Mouse (Mus musculus): ENCODE results near the gene Sipa1l1. TPM values are rescaled to one million over a fixed set of nuclear protein-coding genes. Genes with fewer than 3 reads are reported as not detected.
"Not testable (repeated sequence)": the region's sequence is repeated elsewhere in the genome, so short reads cannot be mapped to it uniquely, and the experiment has no call there.

The Sipa1l1 gene
- polyA plus RNA-seq, 1 experiment from 2014 or later: 4.3 TPM

GRCm38 (mm10) chr12:82179626-82180025 lies 10.5 kb downstream of the Sipa1l1 start:
- Histone ChIP-seq H3K4me3 (replicated peaks) (no peak overlapping the region), H3K27me3 (no peaks in the 10 kb centered on the region), H3K36me3 (peaks cover 12% of the 10 kb centered on the region; the same call in 1 of the 2 replicates), H3K9me3 (replicated peaks) (no peaks in the 10 kb centered on the region), H3K27ac (no peak overlapping the region), H3K4me2 (no peak overlapping the region), H3K4me1 (replicated peaks) (peaks cover 13% of the 10 kb centered on the region), H3K9ac (no peak overlapping the region)
- no peak for DNase-seq
- no peak for ATAC-seq (ENCODE audit: low read depth)
- WGBS (ENCODE audit: insufficient replicate concordance): 67% methylated on average over 4 of the region's 4 CpGs

DNA sequence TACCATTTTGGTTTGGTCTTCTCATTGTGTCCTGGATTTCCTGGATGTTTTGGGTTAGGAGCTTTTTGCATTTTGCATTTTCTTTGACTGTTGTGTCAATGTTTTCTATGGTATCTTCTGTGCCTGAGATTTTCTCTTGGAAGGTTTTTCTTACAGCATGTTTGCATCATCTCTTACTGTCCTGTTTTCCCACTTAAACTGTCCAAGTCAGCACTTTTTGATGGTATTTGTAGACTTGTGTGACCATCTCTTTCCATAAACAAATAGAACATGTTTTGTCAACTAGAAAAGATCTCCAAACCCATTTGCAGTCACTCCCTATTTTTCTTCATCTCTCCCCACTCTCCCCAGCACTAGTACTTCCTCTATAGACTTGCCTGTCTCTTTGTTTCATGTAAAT lies 17.0 kb downstream of the Sipa1l1 start:
- H3K27ac ChIP-seq; H3K9ac ChIP-seq; H3K4me3 ChIP-seq (replicated peaks); H3K4me2 ChIP-seq; H3K27me3 ChIP-seq; DNase-seq; H3K9me3 ChIP-seq (replicated peaks); ATAC-seq (ENCODE audit: low read depth): not testable (repeated sequence)
- Histone ChIP-seq H3K36me3 (peaks cover 12% of the 10 kb centered on the region; the same call in 1 of the 2 replicates), H3K4me1 (replicated peaks) (peaks cover 45% of the 10 kb centered on the region)

- Histone ChIP-seq H3K9ac (no peak overlapping the region), H3K27ac (no peak overlapping the region), H3K27me3 (no peaks in the 10 kb centered on the region), H3K36me3 (peaks cover 6% of the 10 kb centered on the region; the same call in 1 of the 2 replicates), H3K4me3 (replicated peaks) (no peak overlapping the region), H3K4me2 (no peak overlapping the region), H3K4me1 (replicated peaks) (peaks cover 48% of the 10 kb centered on the region), H3K9me3 (replicated peaks) (no peaks in the 10 kb centered on the region)
- no peak for DNase-seq
- ATAC-seq (ENCODE audit: low read depth): no peak; the same call in 1 of the 2 replicates
- WGBS (ENCODE audit: insufficient replicate concordance): 47% methylated on average over 3 of the region's 3 CpGs
These were observed 17.6 kb downstream of the Sipa1l1 start for GRCm38 (mm10) chr12:82186740-82187139.

DNA sequence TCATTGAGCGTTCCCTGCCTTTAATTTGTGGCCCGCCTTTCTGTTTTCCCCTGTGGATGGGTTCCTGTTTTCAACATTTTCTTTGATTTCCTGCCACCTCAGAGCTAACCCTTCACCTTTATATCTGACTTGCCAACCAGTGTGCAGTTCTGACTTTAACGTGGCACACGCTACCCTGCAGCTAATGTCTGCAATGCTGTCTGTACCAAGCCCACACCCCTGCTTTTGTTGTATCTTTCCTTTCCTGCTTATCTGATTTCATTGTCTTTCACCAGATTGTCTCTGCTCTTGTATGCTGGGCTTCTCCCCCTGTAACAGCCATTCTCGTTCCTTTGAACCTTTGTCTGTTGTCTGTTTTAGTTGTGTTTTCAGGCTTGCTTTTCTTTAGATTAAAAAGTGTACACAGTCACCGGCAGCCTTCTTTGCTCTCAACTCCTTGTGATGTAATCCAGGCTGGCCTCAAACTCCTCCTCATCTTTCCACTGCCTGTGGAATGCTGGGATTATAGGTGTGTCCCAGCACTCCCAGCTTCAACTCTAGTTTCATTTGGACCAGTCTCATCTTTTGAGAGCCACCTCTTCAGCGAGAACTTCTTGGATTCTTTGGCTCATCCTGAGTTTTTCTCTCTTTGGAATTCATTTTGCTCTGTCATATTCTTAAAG lies 18.2 kb downstream of the Sipa1l1 start:
- ATAC-seq (ENCODE audit: low read depth): no peak
- no peak overlapping the region for H3K4me3 ChIP-seq (replicated peaks)
- H3K9ac ChIP-seq: no peak overlapping the region
- H3K9me3 ChIP-seq (replicated peaks): no peaks in the 10 kb centered on the region
- peaks cover 2% of the 10 kb centered on the region; the same call in 1 of the 2 replicates for H3K36me3 ChIP-seq
- no peaks in the 10 kb centered on the region for H3K27me3 ChIP-seq
- no peak overlapping the region for H3K4me2 ChIP-seq
- 51% methylated on average over 7 of the region's 7 CpGs for WGBS (ENCODE audit: insufficient replicate concordance)
- no peak for DNase-seq
- no peak overlapping the region for H3K27ac ChIP-seq
- H3K4me1 ChIP-seq (replicated peaks): peaks cover 51% of the 10 kb centered on the region

GRCm38 (mm10) chr12:82188321-82189075 lies 19.4 kb downstream of the Sipa1l1 start:
- ATAC-seq (ENCODE audit: low read depth): no peak
- Histone ChIP-seq H3K9ac (no peak overlapping the region), H3K9me3 (replicated peaks) (no peaks in the 10 kb centered on the region), H3K4me2 (no peak overlapping the region), H3K36me3 (no peaks in the 10 kb centered on the region), H3K27ac (0 out of 2 replicates have a peak overlapping the region, but pooled peaks have one; percentile 10), H3K4me1 (replicated peaks) (peaks cover 57% of the 10 kb centered on the region), H3K27me3 (no peaks in the 10 kb centered on the region), H3K4me3 (replicated peaks) (no peak overlapping the region)
- WGBS (ENCODE audit: insufficient replicate concordance): 58% methylated on average over 9 of the region's 9 CpGs
- DNase-seq: no peak

- no peak for ATAC-seq (ENCODE audit: low read depth)
These were observed 20.1 kb downstream of the Sipa1l1 start for GRCm38 (mm10) chr12:82189076-82189675.

DNA sequence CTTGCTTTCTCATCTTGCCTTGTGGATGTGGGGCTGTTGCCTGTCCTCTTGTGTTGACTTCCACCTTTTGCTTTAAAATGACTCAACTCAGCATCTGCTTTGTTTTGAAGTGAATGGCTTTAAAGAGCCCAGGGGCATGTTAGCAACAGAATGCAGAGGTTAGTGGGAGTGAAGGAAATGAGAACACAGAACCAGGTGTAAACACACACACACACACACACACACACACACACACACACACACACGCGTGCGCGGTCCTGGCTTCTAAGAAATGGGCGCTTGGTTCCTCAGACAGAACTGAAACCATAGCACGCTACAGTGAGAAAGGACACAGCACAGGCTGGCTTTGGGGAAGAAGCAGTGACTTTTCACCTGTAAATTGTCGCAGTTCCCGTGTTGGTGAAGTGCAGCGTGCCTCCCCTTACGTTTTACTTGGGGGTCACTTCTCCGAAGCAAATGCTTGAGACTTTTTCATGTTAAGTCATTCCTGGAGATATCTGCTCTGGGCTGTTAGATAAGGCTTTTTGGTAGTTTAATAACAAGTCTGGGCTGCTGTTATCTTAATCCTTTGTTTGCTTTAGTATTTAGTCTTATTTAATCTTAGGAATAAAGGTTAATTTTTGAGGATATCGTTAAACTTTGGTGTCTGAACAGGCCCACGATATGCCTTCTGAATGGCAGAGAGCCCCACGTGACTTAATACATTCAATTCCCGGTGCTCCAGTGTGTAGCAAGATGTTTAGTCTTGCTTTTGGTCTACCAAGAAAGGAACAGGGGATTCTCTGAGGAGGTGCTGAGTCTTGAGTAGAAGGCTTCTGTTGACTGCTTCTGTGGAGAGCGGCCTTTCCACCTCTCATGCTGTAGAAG lies 20.8 kb downstream of the Sipa1l1 start:
- H3K4me2 ChIP-seq: peak overlapping the region; percentile 47
- 36% methylated on average over 16 of the region's 16 CpGs for WGBS (ENCODE audit: insufficient replicate concordance)
- H3K9me3 ChIP-seq (replicated peaks): no peaks in the 10 kb centered on the region
- peak overlapping the region; percentile 47 for H3K27ac ChIP-seq
- no peaks in the 10 kb centered on the region for H3K27me3 ChIP-seq
- H3K4me3 ChIP-seq (replicated peaks): no peak overlapping the region; the same call in 1 of the 2 replicates
- peaks cover 62% of the 10 kb centered on the region for H3K4me1 ChIP-seq (replicated peaks)
- DNase-seq: peak; percentile 8
- peak; percentile 57 for ATAC-seq (ENCODE audit: low read depth)
- peak overlapping the region; percentile 52 for H3K9ac ChIP-seq
- no peaks in the 10 kb centered on the region for H3K36me3 ChIP-seq

More at GRCm38 (mm10) chr12:82189076-82189675, 20.1 kb downstream of the Sipa1l1 start:
- no peaks in the 10 kb centered on the region for H3K9me3 ChIP-seq (replicated peaks)
- 56% methylated on average over 6 of the region's 6 CpGs for WGBS (ENCODE audit: insufficient replicate concordance)
- H3K27me3 ChIP-seq: no peaks in the 10 kb centered on the region
- peak overlapping the region; percentile 47; the same call in 1 of the 2 replicates for H3K4me2 ChIP-seq
- no peak for DNase-seq
- peaks cover 57% of the 10 kb centered on the region for H3K4me1 ChIP-seq (replicated peaks)
- no peak overlapping the region; the same call in 1 of the 2 replicates for H3K9ac ChIP-seq
- no peaks in the 10 kb centered on the region for H3K36me3 ChIP-seq
- no peak overlapping the region for H3K27ac ChIP-seq
- no peak overlapping the region for H3K4me3 ChIP-seq (replicated peaks)

GRCm38 (mm10) chr12:82190582-82190965 lies 21.5 kb downstream of the Sipa1l1 start:
- H3K4me1 ChIP-seq (replicated peaks): peaks cover 68% of the 10 kb centered on the region
- DNase-seq (no peak), ATAC-seq (ENCODE audit: low read depth) (no peak)
- H3K4me3 ChIP-seq (replicated peaks): no peak overlapping the region
- H3K27me3 ChIP-seq: no peaks in the 10 kb centered on the region
- H3K9me3 ChIP-seq (replicated peaks): no peaks in the 10 kb centered on the region
- no peaks in the 10 kb centered on the region for H3K36me3 ChIP-seq
- no peak overlapping the region for H3K9ac ChIP-seq
- H3K4me2 ChIP-seq: peak overlapping the region; percentile 47
- no peak overlapping the region; the same call in 1 of the 2 replicates for H3K27ac ChIP-seq
- 84% methylated on average over 16 of the region's 16 CpGs for WGBS (ENCODE audit: insufficient replicate concordance)

DNA sequence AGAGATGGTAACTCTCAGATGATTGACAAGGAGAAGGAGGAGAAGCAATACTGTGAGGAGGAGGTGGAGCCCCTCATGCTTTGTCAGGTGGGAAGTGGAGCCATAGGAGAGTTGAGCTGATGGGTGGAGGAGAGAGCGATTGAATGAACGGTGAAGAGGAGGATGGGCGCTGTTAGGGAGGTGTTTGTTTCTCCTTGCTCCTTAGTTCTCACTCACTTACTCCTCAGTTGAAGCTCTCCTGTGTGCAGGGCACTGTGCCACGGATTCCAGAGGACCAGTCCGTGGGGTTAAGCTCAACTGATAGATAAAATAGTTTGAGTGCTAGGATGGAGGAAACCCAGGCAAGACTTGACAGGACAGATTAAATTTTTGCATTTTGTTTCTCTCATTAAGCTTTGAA lies 22.6 kb downstream of the Sipa1l1 start:
- ATAC-seq (ENCODE audit: low read depth) (no peak), DNase-seq (no peak)
- Histone ChIP-seq H3K4me3 (replicated peaks) (no peak overlapping the region), H3K36me3 (no peaks in the 10 kb centered on the region), H3K4me2 (no peak overlapping the region), H3K27me3 (no peaks in the 10 kb centered on the region), H3K4me1 (replicated peaks) (peaks cover 78% of the 10 kb centered on the region), H3K9ac (no peak overlapping the region), H3K27ac (no peak overlapping the region), H3K9me3 (replicated peaks) (no peaks in the 10 kb centered on the region)
- 70% methylated on average over 5 of the region's 5 CpGs for WGBS (ENCODE audit: insufficient replicate concordance)

DNA sequence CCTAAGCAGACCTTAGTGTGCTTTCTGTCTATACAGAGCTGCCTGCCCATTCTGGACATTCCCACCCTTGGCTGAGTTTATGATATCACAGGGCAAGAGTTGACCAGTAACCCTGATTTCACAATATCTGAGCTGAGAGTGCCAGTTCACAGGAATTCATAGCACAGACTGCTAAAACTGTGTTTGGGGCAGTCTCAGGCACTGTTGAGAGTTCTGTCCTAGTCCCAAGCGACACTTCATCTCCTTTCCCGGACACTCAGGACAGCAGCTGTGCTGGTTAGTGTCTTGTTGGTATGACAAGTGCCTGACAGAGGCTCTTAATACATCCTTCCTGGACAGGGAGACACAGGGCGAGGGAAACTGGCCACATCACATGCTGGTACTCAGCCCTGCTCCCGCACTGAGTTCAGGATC lies 23.5 kb downstream of the Sipa1l1 start:
- Histone ChIP-seq H3K9me3 (replicated peaks) (no peaks in the 10 kb centered on the region), H3K27me3 (no peaks in the 10 kb centered on the region), H3K4me1 (replicated peaks) (peaks cover 78% of the 10 kb centered on the region), H3K27ac (0 out of 2 replicates have a peak overlapping the region, but pooled peaks have one; percentile 10), H3K9ac (no peak overlapping the region), H3K4me3 (replicated peaks) (no peak overlapping the region), H3K4me2 (no peak overlapping the region), H3K36me3 (no peaks in the 10 kb centered on the region)
- whole genome bisulfite sequencing (ENCODE audit: insufficient replicate concordance): 72% methylated on average over 4 of the region's 4 CpGs
- ATAC-seq (ENCODE audit: low read depth) (0 out of 2 replicates have a peak, but pooled peaks have one; percentile 15), DNase-seq (no peak)

Measured in liver, embryonic 13.5 days (tissue).